Mouse (Mus musculus): ENCODE measurements around the gene Crybg1. TPM values are rescaled to one million over a fixed set of nuclear protein-coding genes. Genes with fewer than 3 reads are reported as not detected.

The Crybg1 gene
- polyA plus RNA-seq, 1 experiment from 2014 or later = 0.39 TPM

DNA sequence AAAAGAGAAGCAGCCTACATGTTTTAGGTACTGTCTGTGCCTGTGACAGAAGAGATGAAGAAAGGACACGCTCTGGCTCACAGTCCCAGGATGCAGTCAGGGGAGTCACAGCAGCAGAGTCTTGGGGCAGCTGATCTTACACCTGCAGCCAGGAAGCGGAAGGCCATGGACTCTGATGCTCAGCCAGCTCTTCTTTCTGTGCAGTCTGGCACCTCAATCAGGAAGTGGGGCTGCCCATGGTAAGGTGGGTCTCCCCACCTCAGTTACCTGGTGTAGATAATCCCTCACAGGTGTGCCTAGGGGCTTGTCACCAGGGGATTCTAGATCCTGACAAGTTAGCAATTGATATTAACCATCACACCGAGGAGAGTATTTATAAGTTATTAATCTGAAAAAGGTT, 225.6 kb downstream of the Crybg1 start:
- H3K9ac ChIP-seq = no peak overlapping the region
- WGBS = 91% methylated on average over 3 of the region's 3 CpGs
- 0 out of 2 replicates have a peak, but pooled peaks cover 4% of the 10 kb centered on the region for H3K36me3 ChIP-seq
- H3K4me1 ChIP-seq = no peaks in the 10 kb centered on the region
- H3K4me3 ChIP-seq = no peak overlapping the region
- H3K27ac ChIP-seq = no peak overlapping the region
- H3K4me2 ChIP-seq (replicated peaks) = no peak overlapping the region
- H3K9me3 ChIP-seq (replicated peaks) = no peaks in the 10 kb centered on the region
- no peak for ATAC-seq (ENCODE audit: low FRiP score)
- H3K27me3 ChIP-seq = no peaks in the 10 kb centered on the region

DNA sequence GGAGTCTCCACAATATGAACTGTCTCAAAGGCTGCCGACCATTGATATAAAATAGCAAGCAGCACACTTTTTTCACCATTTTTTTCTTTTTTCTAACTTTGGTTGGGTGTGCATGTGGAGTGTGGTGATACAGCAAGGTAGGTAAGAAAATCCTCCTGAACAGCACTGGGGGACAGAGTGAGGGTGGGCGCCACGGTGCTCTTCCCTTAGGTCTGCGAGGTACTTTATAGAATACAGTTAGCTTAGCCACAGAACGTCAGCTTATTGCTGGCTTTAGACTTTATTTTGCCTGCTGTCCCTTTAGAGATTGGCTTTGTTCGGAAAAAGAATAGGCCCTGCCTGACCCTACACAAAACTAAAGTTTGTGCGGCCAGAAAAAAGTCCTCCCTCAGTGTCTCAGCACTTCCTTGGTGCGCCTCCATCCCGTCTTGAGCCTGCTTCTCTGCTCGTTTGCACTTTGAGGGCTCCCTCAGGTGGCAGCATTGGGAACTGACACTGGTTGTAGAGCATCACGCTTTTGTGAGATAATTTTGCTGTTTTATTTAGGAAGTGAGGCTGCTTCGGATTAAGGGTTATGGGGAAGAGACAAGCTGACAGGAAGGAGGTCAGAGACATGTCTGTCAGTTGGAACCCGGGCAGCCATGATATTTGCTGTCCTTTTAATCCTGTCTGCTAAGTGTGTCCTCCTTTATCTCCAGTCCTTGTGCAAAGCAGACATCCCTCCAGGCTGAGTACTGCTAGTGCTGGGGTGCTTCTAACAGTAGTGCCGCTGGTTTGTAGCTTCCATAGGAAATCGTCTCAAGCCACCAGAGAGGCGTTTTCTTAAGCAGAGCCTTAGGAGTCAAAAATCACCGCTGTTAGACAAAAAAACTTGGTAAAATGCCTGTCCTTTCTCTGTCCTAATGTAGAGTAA, 229.7 kb downstream of the Crybg1 start:
- H3K27ac ChIP-seq = no peak overlapping the region
- no peak overlapping the region for H3K4me2 ChIP-seq (replicated peaks)
- H3K4me3 ChIP-seq = no peak overlapping the region
- H3K27me3 ChIP-seq = no peaks in the 10 kb centered on the region
- H3K4me1 ChIP-seq = no peaks in the 10 kb centered on the region
- ATAC-seq (ENCODE audit: low FRiP score) = no peak
- H3K9me3 ChIP-seq (replicated peaks) = no peaks in the 10 kb centered on the region
- WGBS = 40% methylated on average over 17 of the region's 17 CpGs
- 0 out of 2 replicates have a peak, but pooled peaks cover 3% of the 10 kb centered on the region for H3K36me3 ChIP-seq
- no peak overlapping the region for H3K9ac ChIP-seq

DNA sequence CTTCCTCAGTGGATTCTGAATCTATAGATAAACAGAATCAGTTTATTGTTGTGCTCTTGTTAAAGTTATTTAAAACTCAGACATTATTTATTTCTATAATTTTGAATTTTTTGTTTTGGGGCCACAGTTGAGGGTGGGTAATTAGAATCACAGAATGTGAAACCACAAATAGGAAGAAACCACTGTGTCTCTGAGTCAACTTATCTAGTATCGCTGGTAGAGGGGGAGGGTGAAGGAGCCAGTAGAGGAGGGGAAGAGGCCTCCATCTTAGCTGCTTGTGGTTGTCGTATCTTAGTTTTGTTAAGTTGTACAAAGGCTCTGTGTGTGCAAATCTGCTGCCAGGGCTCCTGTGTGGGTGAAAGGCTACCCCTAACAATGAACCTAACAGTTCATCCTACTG, 231.9 kb downstream of the Crybg1 start:
- Histone ChIP-seq H3K4me2 (replicated peaks) (no peak overlapping the region), H3K27ac (no peak overlapping the region), H3K9ac (no peak overlapping the region), H3K9me3 (replicated peaks) (no peaks in the 10 kb centered on the region), H3K4me3 (no peak overlapping the region), H3K36me3 (0 out of 2 replicates have a peak, but pooled peaks cover 4% of the 10 kb centered on the region), H3K4me1 (no peaks in the 10 kb centered on the region), H3K27me3 (no peaks in the 10 kb centered on the region)
- WGBS = 76% methylated on average over 2 of the region's 2 CpGs
- no peak for ATAC-seq (ENCODE audit: low FRiP score)

DNA sequence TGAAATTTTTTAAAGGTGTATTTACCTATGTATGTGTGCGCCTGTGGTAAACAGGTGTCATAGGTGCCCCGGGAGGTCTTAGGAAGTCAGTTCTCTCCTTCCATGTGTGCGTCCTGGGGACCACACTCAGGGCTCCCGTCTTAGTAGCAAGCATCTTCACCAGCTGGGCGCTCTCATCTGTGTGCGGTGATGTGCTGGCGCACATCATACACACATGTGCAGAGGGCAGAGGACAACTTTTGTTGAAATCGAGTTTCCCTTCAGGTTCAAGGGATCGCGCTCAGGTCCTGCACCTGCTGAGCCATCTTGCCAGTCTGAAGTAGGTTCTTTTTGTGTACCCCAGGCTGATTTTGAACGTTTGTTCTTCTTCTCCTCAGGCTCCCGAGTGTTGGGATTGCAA, 232.5 kb downstream of the Crybg1 start:
- no peaks in the 10 kb centered on the region for H3K27me3 ChIP-seq
- no peak for ATAC-seq (ENCODE audit: low FRiP score)
- no peak overlapping the region for H3K4me3 ChIP-seq
- H3K9ac ChIP-seq = no peak overlapping the region
- WGBS = 84% methylated on average over 12 of the region's 12 CpGs
- H3K9me3 ChIP-seq (replicated peaks) = no peaks in the 10 kb centered on the region
- H3K4me1 ChIP-seq = no peaks in the 10 kb centered on the region
- H3K4me2 ChIP-seq (replicated peaks) = no peak overlapping the region
- no peak overlapping the region for H3K27ac ChIP-seq
- 0 out of 2 replicates have a peak, but pooled peaks cover 7% of the 10 kb centered on the region for H3K36me3 ChIP-seq

DNA sequence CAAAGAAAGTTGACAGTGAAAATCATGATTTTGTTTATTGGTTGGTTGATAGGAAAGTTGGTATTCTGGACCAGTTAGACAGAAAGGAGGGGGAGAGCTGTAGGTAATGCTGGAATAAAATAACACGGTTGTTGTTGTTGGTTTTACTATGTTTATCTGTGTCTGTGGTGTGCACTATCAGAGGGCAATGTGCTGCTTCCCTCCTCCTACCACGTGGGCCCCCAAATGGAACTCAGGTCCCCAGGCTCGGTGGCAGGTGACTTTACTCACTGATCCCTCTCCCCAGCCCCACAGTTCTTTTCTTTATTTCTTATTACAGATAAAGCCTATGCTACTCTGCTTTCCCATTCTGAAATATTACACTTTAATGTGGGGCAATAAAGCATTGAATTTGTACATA, 236.4 kb downstream of the Crybg1 start:
- WGBS = 77% methylated on average over 3 of the region's 3 CpGs
- H3K36me3 ChIP-seq = peaks cover 7% of the 10 kb centered on the region; the same call in 1 of the 2 replicates
- H3K9ac ChIP-seq = no peak overlapping the region
- H3K27ac ChIP-seq = no peak overlapping the region
- H3K4me1 ChIP-seq = no peaks in the 10 kb centered on the region
- no peaks in the 10 kb centered on the region for H3K9me3 ChIP-seq (replicated peaks)
- no peak for ATAC-seq (ENCODE audit: low FRiP score)
- no peak overlapping the region for H3K4me3 ChIP-seq
- no peak overlapping the region for H3K4me2 ChIP-seq (replicated peaks)
- H3K27me3 ChIP-seq = no peaks in the 10 kb centered on the region

DNA sequence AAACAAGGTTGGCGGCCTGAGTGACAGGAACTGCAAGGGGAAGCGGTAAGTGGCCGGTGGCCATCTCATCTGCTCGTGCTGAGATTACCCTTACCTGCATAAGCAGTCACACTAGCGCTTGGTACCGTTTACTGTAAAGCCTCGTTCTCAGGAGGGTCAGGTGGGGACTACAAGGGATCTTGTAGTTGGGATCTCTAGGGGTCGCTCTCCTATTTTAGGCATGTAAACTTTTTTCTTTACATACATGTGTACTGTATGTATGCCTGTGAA, 237.8 kb downstream of the Crybg1 start:
- no peak overlapping the region for H3K4me3 ChIP-seq
- no peaks in the 10 kb centered on the region for H3K4me1 ChIP-seq
- H3K9me3 ChIP-seq (replicated peaks) = no peaks in the 10 kb centered on the region
- no peak overlapping the region for H3K4me2 ChIP-seq (replicated peaks)
- no peak overlapping the region for H3K27ac ChIP-seq
- no peak for ATAC-seq (ENCODE audit: low FRiP score)
- WGBS = 93% methylated on average over 8 of the region's 8 CpGs
- no peaks in the 10 kb centered on the region for H3K27me3 ChIP-seq
- peaks cover 7% of the 10 kb centered on the region; the same call in 1 of the 2 replicates for H3K36me3 ChIP-seq
- H3K9ac ChIP-seq = no peak overlapping the region

DNA sequence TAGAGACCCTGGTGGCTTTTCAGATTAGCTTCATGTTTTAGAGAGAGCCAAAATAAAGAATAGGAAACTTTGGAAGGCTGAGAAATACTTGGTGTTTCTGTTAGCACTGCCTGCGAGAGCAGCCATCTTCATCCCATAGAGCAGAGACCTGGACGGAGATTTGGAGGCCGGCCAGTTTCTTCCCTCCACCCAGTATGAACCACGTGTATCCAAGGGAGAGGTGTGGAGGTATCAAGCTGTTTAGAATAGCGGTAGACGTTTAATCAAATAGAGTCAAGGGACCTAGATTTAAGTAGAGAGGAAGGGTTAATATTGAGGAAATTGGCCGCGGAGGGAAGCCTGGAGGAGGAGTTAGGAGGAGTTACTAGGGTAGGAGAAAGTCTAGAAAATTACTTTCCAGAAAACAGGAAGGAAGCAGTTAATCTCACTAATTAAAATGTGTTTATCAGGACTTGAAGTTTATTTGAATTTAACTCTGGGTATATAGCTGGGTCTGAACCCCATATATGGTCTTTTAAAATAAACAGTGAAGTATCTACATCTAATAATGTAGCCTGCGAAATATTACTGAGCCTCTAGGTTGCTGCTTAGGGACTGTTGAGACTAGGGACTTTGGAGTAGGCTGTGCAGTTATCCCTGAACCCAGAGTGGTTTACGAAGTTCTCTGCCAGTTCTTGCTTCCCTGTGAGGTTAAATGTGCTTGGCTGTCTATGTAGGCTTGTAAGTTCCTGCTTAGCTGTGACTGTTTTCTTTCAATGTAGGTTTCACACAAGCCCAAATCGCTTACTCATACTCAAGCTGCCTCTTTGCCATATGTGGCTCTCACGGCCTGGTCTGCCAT, 238.4 kb downstream of the Crybg1 start:
- WGBS = 88% methylated on average over 12 of the region's 12 CpGs
- Histone ChIP-seq H3K4me2 (replicated peaks) (no peak overlapping the region), H3K9ac (no peak overlapping the region), H3K9me3 (replicated peaks) (no peaks in the 10 kb centered on the region), H3K4me1 (no peaks in the 10 kb centered on the region), H3K4me3 (no peak overlapping the region), H3K36me3 (peaks cover 7% of the 10 kb centered on the region; the same call in 1 of the 2 replicates), H3K27me3 (no peaks in the 10 kb centered on the region), H3K27ac (no peak overlapping the region)
- ATAC-seq (ENCODE audit: low FRiP score) = no peak

DNA sequence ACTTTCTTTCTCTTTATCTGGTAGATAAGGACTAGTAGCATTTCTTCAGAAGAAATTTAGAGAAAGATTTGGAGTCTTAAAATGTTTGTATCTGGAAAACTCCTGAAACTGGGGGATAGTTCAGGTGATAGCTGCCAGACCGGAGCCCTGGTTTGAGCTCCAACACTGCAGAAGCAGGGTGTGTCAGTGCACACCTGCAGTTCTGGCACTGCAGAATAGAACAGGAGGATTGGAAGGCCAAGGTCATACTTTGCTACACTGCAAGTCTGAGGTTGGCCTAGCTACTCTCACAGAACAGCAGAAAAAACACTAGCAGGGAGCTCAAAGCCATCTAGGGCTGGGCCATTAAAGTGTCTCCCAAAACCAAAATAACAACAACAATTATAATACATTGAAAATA, 244.1 kb downstream of the Crybg1 start:
- no peak for ATAC-seq (ENCODE audit: low FRiP score)
- H3K9ac ChIP-seq = no peak overlapping the region
- H3K9me3 ChIP-seq (replicated peaks) = no peaks in the 10 kb centered on the region
- H3K4me2 ChIP-seq (replicated peaks) = no peak overlapping the region
- peaks cover 12% of the 10 kb centered on the region for H3K4me1 ChIP-seq
- no peaks in the 10 kb centered on the region for H3K27me3 ChIP-seq
- 97% methylated on average over 1 of the region's 1 CpGs for WGBS
- H3K36me3 ChIP-seq = no peaks in the 10 kb centered on the region
- H3K27ac ChIP-seq = no peak overlapping the region
- H3K4me3 ChIP-seq = no peak overlapping the region

DNA sequence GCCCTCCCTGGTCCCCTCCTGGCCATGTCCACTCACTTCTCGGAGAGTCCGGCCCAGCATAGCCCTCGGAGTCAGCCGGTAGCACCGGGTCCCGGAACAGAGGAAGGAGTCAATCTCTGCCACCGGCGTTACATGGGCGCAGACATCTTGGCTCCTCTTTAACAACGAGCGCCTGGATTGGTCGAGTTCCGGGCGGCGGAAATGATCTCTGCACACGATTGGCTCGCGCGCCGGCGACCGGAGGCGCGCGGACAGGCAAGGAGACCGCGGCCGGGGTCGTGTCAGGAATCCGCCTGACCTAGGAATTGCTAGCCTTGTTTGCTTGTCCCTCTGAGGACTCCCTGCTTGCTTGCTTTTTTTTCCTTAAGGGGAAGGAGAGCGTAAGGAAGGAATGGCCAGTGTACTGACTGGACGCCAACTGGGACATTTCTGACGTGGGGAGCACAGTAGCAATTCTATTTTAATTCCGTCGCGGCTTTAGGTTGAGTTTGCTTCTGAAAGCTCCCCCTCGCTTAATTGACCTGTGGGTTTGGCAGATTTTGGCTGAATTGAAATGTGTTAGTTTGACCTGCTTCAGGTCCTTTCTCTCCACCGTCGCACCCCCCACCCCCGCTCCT, 247.0 kb downstream of the Crybg1 start, which contains the start of the genes Qrsl1 and Rtn4ip1:
Gene Qrsl1 (minus strand): TSS at position 168 of the 617 bp plus-strand sequence.
Gene Rtn4ip1 (plus strand): TSS at position 230 of the 617 bp plus-strand sequence.
- WGBS = under 1% methylated on average over 40 of the region's 40 CpGs
- Histone ChIP-seq H3K27ac (peak within 1 kb of the TSS; percentile 75), H3K9ac (peak within 1 kb of the TSS; percentile 67), H3K9me3 (replicated peaks) (no peaks in the 10 kb centered on the region), H3K4me2 (replicated peaks) (peak within 1 kb of the TSS; percentile 74), H3K36me3 (no peaks in the 10 kb centered on the region), H3K27me3 (no peaks in the 10 kb centered on the region), H3K4me1 (peaks cover 12% of the 10 kb centered on the region), H3K4me3 (peak within 1 kb of the TSS; percentile 79)
- peak; percentile 98 for ATAC-seq (ENCODE audit: low FRiP score)

DNA sequence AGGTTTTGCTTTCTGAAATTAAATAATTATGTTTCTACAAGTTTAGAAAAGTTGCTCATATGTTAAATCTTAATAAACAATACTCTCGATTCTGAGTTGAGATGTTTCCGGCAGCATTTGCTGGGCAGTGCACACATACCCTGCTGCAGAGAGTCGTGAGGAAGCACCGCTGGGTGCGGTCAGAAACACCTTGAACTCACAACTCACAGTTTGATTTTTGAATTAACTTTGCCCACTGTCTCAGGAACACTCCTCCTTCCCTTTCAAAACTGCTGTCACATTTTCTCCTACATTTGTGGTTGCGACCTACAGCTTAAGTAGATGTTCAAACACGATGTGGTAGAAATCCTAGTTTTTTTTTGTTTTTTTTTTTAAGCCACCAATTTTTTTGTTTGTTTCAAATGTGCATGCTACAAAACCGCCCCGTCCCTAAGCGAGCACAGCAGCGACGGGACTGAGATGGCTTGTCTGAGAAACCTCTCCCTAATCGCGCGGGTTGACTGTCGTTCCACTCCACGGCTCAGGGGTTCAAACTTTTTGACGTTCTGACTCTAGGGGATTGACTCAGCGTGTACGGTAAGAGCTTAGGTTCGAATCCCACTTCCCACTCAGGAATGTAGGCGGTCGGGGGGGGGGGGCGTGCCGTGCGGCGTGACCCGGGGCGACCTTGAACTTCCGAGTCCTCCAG, 247.6 kb downstream of the Crybg1 start:
- H3K27me3 ChIP-seq = no peaks in the 10 kb centered on the region
- peak overlapping the region; percentile 79 for H3K4me3 ChIP-seq
- H3K9ac ChIP-seq = peak overlapping the region; percentile 67
- H3K27ac ChIP-seq = peak overlapping the region; percentile 75
- H3K9me3 ChIP-seq (replicated peaks) = no peaks in the 10 kb centered on the region
- peak; percentile 79 for ATAC-seq (ENCODE audit: low FRiP score)
- 7% methylated on average over 30 of the region's 30 CpGs for WGBS
- peak overlapping the region; percentile 74 for H3K4me2 ChIP-seq (replicated peaks)
- H3K36me3 ChIP-seq = no peaks in the 10 kb centered on the region
- H3K4me1 ChIP-seq = peaks cover 12% of the 10 kb centered on the region
